Mouse (Mus musculus): ENCODE data around the gene Mphosph8. TPM values are rescaled to one million over a fixed set of nuclear protein-coding genes. Genes with fewer than 3 reads are reported as not detected.

Mphosph8 gene
- total and polyA plus RNA-seq, 3 experiments, result 14.1 to 402 (median 27.2) TPM

GRCm38 (mm10) chr14:56666909-56667308 is 1.1 kb upstream of the Mphosph8 start:
- Histone ChIP-seq H3K36me3 (ENCODE audit: control insufficient read depth in 1 of 2, insufficient read depth in 2 of 2, low read length in 2 of 2) (peaks cover 0 to 19% of the 10 kb centered on the region in 2 experiments; a peak in 2 of 4 replicates), H3K4me3 (ENCODE audit: control insufficient read depth in 1 of 2, insufficient read depth in 1 of 2, low read depth in 2 of 2, low read length in 2 of 2) (peak overlapping the region in 1 of 2 experiments; percentile 93; a peak in 2 of 4 replicates), H3K4me1 (ENCODE audit: control insufficient read depth in 1 of 2, insufficient read depth in 2 of 2, low read length in 2 of 2) (peaks cover 4 to 17% of the 10 kb centered on the region in 2 experiments), H3K9ac (ENCODE audit: control insufficient read depth, low read depth, low read length, poor library complexity, severe bottlenecking) (no peak overlapping the region; the same call in 1 of the 2 replicates), H3K27ac (ENCODE audit: control insufficient read depth, low read depth, low read length) (no peak overlapping the region), H3K9me3 (replicated peaks; ENCODE audit: insufficient read depth, low read length) (no peaks in the 10 kb centered on the region), H3K27me3 (ENCODE audit: control insufficient read depth in 1 of 2, insufficient read depth in 2 of 2, low read length in 2 of 2) (no peaks in the 10 kb centered on the region), H3K79me2 (ENCODE audit: control insufficient read depth, insufficient read depth, low read length, poor library complexity) (peaks cover 22% of the 10 kb centered on the region)
- TF ChIP-seq ZNF384 (IDR thresholded peaks at IDR 0.05; ENCODE audit: low read depth, low read length) (0 out of 2 replicates have a peak, but pooled peaks have one; percentile 28), MYC (IDR thresholded peaks at IDR 0.05; ENCODE audit: low read depth, low read length) (no peak)
- no peak for DNase-seq (ENCODE audit: low read depth, low spot score)

- peaks cover 4 to 17% of the 10 kb centered on the region in 2 experiments for H3K4me1 ChIP-seq (ENCODE audit: control insufficient read depth in 1 of 2, insufficient read depth in 2 of 2, low read length in 2 of 2)
- peak overlapping the region; percentile 93 for H3K9ac ChIP-seq (ENCODE audit: control insufficient read depth, low read depth, low read length, poor library complexity, severe bottlenecking)
- peak overlapping the region; percentile 95 to 96 for H3K4me3 ChIP-seq (ENCODE audit: control insufficient read depth in 1 of 2, insufficient read depth in 1 of 2, low read depth in 2 of 2, low read length in 2 of 2)
- peak; percentile 60 for DNase-seq (ENCODE audit: low read depth, low spot score)
- peak; percentile 95 for TF ChIP-seq RCOR1 (IDR thresholded peaks at IDR 0.05; ENCODE audit: low read depth, low read length)
- peak; percentile 77 for TF ChIP-seq GATA1 (IDR thresholded peaks at IDR 0.05; ENCODE audit: low read depth, low read length)
- no peak for TF ChIP-seq MAZ (IDR thresholded peaks at IDR 0.05; ENCODE audit: low read depth, low read length)
- TF ChIP-seq MXI1 (IDR thresholded peaks at IDR 0.05; ENCODE audit: low read depth, low read length), result peak; percentile 45; the same call in 1 of the 2 replicates
- H3K27me3 ChIP-seq (ENCODE audit: control insufficient read depth in 1 of 2, insufficient read depth in 2 of 2, low read length in 2 of 2), result no peaks in the 10 kb centered on the region
- no peaks in the 10 kb centered on the region for H3K9me3 ChIP-seq (replicated peaks; ENCODE audit: insufficient read depth, low read length)
- H3K36me3 ChIP-seq (ENCODE audit: control insufficient read depth in 1 of 2, insufficient read depth in 2 of 2, low read length in 2 of 2), result peaks cover 12 to 17% of the 10 kb centered on the region in 2 experiments
- H3K27ac ChIP-seq (ENCODE audit: control insufficient read depth, low read depth, low read length), result no peak overlapping the region
- peaks cover 22% of the 10 kb centered on the region for H3K79me2 ChIP-seq (ENCODE audit: control insufficient read depth, insufficient read depth, low read length, poor library complexity)
Observed at GRCm38 (mm10) chr14:56669046-56669620, 1.1 kb downstream of the Mphosph8 start.

DNA sequence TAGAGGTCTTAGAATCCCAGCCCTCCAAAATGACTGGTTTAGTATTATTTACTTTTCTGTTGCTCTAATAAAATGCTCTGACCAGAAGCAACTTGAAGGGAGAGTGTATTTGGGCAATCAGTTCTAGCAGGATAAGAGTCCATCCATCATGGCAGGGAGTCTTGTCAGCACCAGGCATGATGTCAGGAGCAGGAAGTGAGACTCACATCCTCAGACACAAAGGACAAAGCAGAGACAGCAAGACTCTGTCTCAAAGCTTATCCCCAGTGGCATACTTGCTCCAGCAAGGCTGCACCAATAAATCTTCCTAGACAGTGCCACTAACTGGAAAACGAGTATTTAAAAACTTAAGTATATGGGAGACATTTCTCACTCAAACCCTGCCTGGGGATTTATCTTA is 17.4 kb downstream of the Mphosph8 start:
- Histone ChIP-seq H3K4me1 (ENCODE audit: control insufficient read depth in 1 of 2, insufficient read depth in 2 of 2, low read length in 2 of 2) (no peaks in the 10 kb centered on the region), H3K27ac (ENCODE audit: control insufficient read depth, low read depth, low read length) (no peak overlapping the region), H3K9ac (ENCODE audit: control insufficient read depth, low read depth, low read length, poor library complexity, severe bottlenecking) (no peak overlapping the region), H3K79me2 (ENCODE audit: control insufficient read depth, insufficient read depth, low read length, poor library complexity) (no peaks in the 10 kb centered on the region), H3K36me3 (ENCODE audit: control insufficient read depth in 1 of 2, insufficient read depth in 2 of 2, low read length in 2 of 2) (peaks cover 5 to 17% of the 10 kb centered on the region in 2 experiments), H3K9me3 (replicated peaks; ENCODE audit: insufficient read depth, low read length) (no peaks in the 10 kb centered on the region), H3K27me3 (ENCODE audit: control insufficient read depth in 1 of 2, insufficient read depth in 2 of 2, low read length in 2 of 2) (no peaks in the 10 kb centered on the region), H3K4me3 (ENCODE audit: control insufficient read depth in 1 of 2, insufficient read depth in 1 of 2, low read depth in 2 of 2, low read length in 2 of 2) (no peak overlapping the region)
- DNase-seq (ENCODE audit: low read depth, low spot score), result no peak
- TF ChIP-seq CTCF (IDR thresholded peaks at IDR 0.05 in 2 of 3, conservative IDR thresholded peaks at IDR 0.05 in 1 of 3; ENCODE audit: control insufficient read depth in 1 of 3, insufficient read depth in 1 of 3, low read depth in 2 of 3, low read length in 3 of 3, poor library complexity in 1 of 3, severe bottlenecking in 1 of 3) (no peak), TBP (IDR thresholded peaks at IDR 0.05; ENCODE audit: low read depth, low read length) (no peak), SMC3 (IDR thresholded peaks at IDR 0.05; ENCODE audit: low read depth, low read length) (no peak), MAFK (IDR thresholded peaks at IDR 0.05; ENCODE audit: borderline replicate concordance, low read depth, low read length) (no peak), HCFC1 (IDR thresholded peaks at IDR 0.05; ENCODE audit: low read depth, low read length) (no peak)

Measured in MEL (cell line).